ENCODE assay signal across 8 mouse cellular contexts in the genomic region with DNA sequence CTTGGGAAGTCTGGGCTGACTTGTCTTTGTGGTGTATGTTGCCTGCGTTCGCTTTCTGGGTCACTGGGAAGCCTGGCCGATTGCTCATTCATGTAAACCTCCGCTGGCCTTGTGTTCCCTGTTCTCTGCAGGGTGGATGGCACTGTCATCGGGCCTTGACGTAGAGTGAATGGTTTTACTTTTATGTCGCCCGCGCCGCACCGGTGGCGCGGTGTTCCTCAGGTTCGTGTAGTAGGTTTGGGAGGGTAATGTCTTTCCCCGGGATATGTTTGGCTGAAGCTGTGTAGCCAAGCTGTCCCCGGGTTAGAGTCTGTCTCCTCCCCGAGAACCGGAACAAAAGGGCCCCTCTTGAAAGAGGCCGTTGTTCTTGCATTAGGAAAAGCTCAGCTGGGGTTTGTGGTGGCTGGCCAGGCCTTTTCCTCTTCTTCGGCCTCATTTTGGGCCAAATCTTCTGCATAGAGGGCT. TPM values are rescaled to one million over a fixed set of nuclear protein-coding genes. Genes with fewer than 3 reads are reported as not detected.
DNase-seq lines count a peak whose midpoint lies in the region; ATAC-seq and TF ChIP-seq lines count a peak whose summit lies in the region.

No protein-coding gene starts in this region.

- DNase-seq in spleen, adult 2 months (ENCODE audit: low read depth in 1 of 2, low spot score in 2 of 2), result no peak
- no peak for DNase-seq in spleen, postnatal 36 days (ENCODE audit: low spot score in 2 of 2)
- peak; percentile 67 for DNase-seq in retina, embryonic 14.5 days (ENCODE audit: low spot score)
- DNase-seq in urinary bladder, postnatal 10 days (ENCODE audit: low spot score), result no peak
- DNase-seq in ovary, adult 18-20 months (ENCODE audit: low spot score), result no peak
- DNase-seq in B cell, adult 2 months, result no peak

- peak overlapping the region; percentile 44 for H3K4me2 ChIP-seq in forebrain, embryonic 13.5 days
- H3K4me2 ChIP-seq in limb, embryonic 13.5 days (replicated peaks), result no peak overlapping the region

- 52% methylated on average over 20 of the region's 20 CpGs for WGBS in spleen, adult 2 months
- WGBS in forebrain, embryonic 13.5 days, result 14% methylated on average over 20 of the region's 20 CpGs
- 81% methylated on average over 20 of the region's 20 CpGs for WGBS in limb, embryonic 13.5 days

- peak overlapping the region; percentile 12; the same call in 1 of the 2 replicates for H3K27ac ChIP-seq in spleen, adult 2 months (ENCODE audit: insufficient read depth, low read length)
- H3K27ac ChIP-seq in forebrain, embryonic 13.5 days, result peak overlapping the region; percentile 74
- no peak overlapping the region; the same call in 1 of the 2 replicates for H3K27ac ChIP-seq in limb, embryonic 13.5 days

- no peak overlapping the region for H3K4me3 ChIP-seq in spleen, adult 2 months (ENCODE audit: extremely low read depth, insufficient read depth, insufficient read length)
- no peak overlapping the region for H3K4me3 ChIP-seq in forebrain, embryonic 13.5 days
- H3K4me3 ChIP-seq in limb, embryonic 13.5 days, result no peak overlapping the region

- TF ChIP-seq CTCF in spleen, adult 2 months (IDR thresholded peaks at IDR 0.05; ENCODE audit: extremely low read depth, insufficient read depth, insufficient read length, insufficient replicate concordance), result no peak

- H3K9me3 ChIP-seq in forebrain, embryonic 13.5 days (replicated peaks), result no peaks in the 10 kb centered on the region
- H3K9me3 ChIP-seq in limb, embryonic 13.5 days, result no peaks in the 10 kb centered on the region

- no peaks in the 10 kb centered on the region for H3K27me3 ChIP-seq in spleen, adult 2 months (ENCODE audit: control insufficient read depth, insufficient read depth, low read length)
- no peaks in the 10 kb centered on the region for H3K27me3 ChIP-seq in forebrain, embryonic 13.5 days
- H3K27me3 ChIP-seq in limb, embryonic 13.5 days, result no peaks in the 10 kb centered on the region

- no peak for TF ChIP-seq POLR2A in spleen, adult 2 months (IDR thresholded peaks at IDR 0.05; ENCODE audit: low read depth, low read length)

- peak overlapping the region; percentile 12 for H3K9ac ChIP-seq in forebrain, embryonic 13.5 days
- 0 out of 2 replicates have a peak overlapping the region, but pooled peaks have one; percentile 35 for H3K9ac ChIP-seq in limb, embryonic 13.5 days

- H3K4me1 ChIP-seq in spleen, adult 2 months (ENCODE audit: control insufficient read depth, insufficient read depth, insufficient read length), result peaks cover 35% of the 10 kb centered on the region
- H3K4me1 ChIP-seq in forebrain, embryonic 13.5 days, result peaks cover 49% of the 10 kb centered on the region
- H3K4me1 ChIP-seq in limb, embryonic 13.5 days, result peaks cover 36% of the 10 kb centered on the region

- peak; percentile 28; the same call in 1 of the 2 replicates for ATAC-seq in forebrain, embryonic 13.5 days
- ATAC-seq in limb, embryonic 13.5 days (ENCODE audit: low FRiP score, low read depth), result no peak

- H3K36me3 ChIP-seq in spleen, adult 2 months (ENCODE audit: control insufficient read depth, insufficient read depth, low read length), result no peaks in the 10 kb centered on the region
- H3K36me3 ChIP-seq in forebrain, embryonic 13.5 days (ENCODE audit: poor library complexity, severe bottlenecking), result peaks cover 7% of the 10 kb centered on the region; the same call in 1 of the 2 replicates
- peaks cover 14% of the 10 kb centered on the region for H3K36me3 ChIP-seq in limb, embryonic 13.5 days

RNA-seq across cellular contexts. Expression of gene Cmip, which starts 21.8 kb away (rescaled TPM):
- 48.2 and 67.6 TPM in 2 replicates for polyA plus RNA-seq in spleen, adult 2 months (2012; rRNA removed)
- polyA plus RNA-seq in forebrain, embryonic 13.5 days (2015; fragmentation: Nextera tagmentation; extraction: Ambion mirVana), result 39.0 and 45.4 TPM in 2 replicates
- polyA plus RNA-seq in limb, embryonic 13.5 days (2015; fragmentation: Nextera tagmentation; extraction: Ambion mirVana), result 13.9 and 14.3 TPM in 2 replicates
